Mouse (Mus musculus) embryo, embryonic 10.5 days (tissue): ENCODE results near the gene Soat1.
A peak's percentile ranks its signal among the peaks of the same experiment; 100 is the strongest.
"Not testable (repeated sequence)": the region's sequence is repeated elsewhere in the genome, so short reads cannot be mapped to it uniquely, and the experiment has no call there.

ENCODE experiments used
- DNase-seq: peaks from one replicate; pipeline ENCODE4 v3.0.0-alpha.2; 2015; ENCODE audit warnings: low spot score

The Soat1 gene

GRCm38 (mm10) chr1:156423493-156423892, 50.6 kb downstream of the Soat1 start:
- no peak for DNase-seq

- no peak for DNase-seq
Observed at GRCm38 (mm10) chr1:156422856-156423255, 51.3 kb downstream of the Soat1 start.

- DNase-seq: peak; percentile 89
Observed at GRCm38 (mm10) chr1:156420671-156421297, 53.3 kb downstream of the Soat1 start, which contains the start of gene Axdnd1. TSS of gene Axdnd1 (minus strand) at chr1:156421159.

GRCm38 (mm10) chr1:156418170-156418569, 56.0 kb downstream of the Soat1 start:
- DNase-seq: peak; percentile 56

GRCm38 (mm10) chr1:156408521-156408920, 65.6 kb downstream of the Soat1 start:
- DNase-seq: no peak

- DNase-seq: no peak
Observed at GRCm38 (mm10) chr1:156408004-156408403, 66.1 kb downstream of the Soat1 start.

GRCm38 (mm10) chr1:156403251-156403650, 70.9 kb downstream of the Soat1 start:
- DNase-seq: no peak

- DNase-seq: peak; percentile 23
Observed at GRCm38 (mm10) chr1:156402491-156402890, 71.6 kb downstream of the Soat1 start.

GRCm38 (mm10) chr1:156400159-156400558, 74.0 kb downstream of the Soat1 start:
- DNase-seq: not testable (repeated sequence)

GRCm38 (mm10) chr1:156393148-156393547, 81.0 kb downstream of the Soat1 start:
- no peak for DNase-seq

- DNase-seq: no peak
Observed at GRCm38 (mm10) chr1:156386880-156387279, 87.3 kb downstream of the Soat1 start.

- no peak for DNase-seq
Observed at GRCm38 (mm10) chr1:156386232-156386631, 87.9 kb downstream of the Soat1 start.

- no peak for DNase-seq
Observed at GRCm38 (mm10) chr1:156381217-156381616, 92.9 kb downstream of the Soat1 start.
